Mouse (Mus musculus) 3134 (cell line): ENCODE measurements around the gene Ceacam18.
"Not testable (repeated sequence)": the region's sequence is repeated elsewhere in the genome, so short reads cannot be mapped to it uniquely, and the experiment has no call there.

Source experiments
- DNase-seq: peaks from one replicate; pipeline ENCODE4 v3.0.0-alpha.2; 2011; ENCODE audit warnings: low spot score; ENCODE audit not compliant: insufficient read length; ENCODE audit errors: extremely low read depth

The Ceacam18 gene

GRCm38 (mm10) chr7:43667221-43667620 is 32.7 kb downstream of the Ceacam18 start:
- DNase-seq, result not testable (repeated sequence)

- no peak for DNase-seq
These were observed 34.1 kb downstream of the Ceacam18 start for GRCm38 (mm10) chr7:43668582-43668981.

GRCm38 (mm10) chr7:43671064-43671808 is 36.7 kb downstream of the Ceacam18 start:
- DNase-seq, result no peak

- peak; percentile 87 for DNase-seq
These were observed 37.5 kb downstream of the Ceacam18 start, which contains the start of gene Ctu1 for GRCm38 (mm10) chr7:43671809-43672580. Gene Ctu1, plus strand, starts transcription at chr7:43672016.

- no peak for DNase-seq
These were observed 38.2 kb downstream of the Ceacam18 start for GRCm38 (mm10) chr7:43672581-43673260.

- peak; percentile 30 for DNase-seq
These were observed 40.6 kb downstream of the Ceacam18 start for GRCm38 (mm10) chr7:43675091-43675490.

GRCm38 (mm10) chr7:43678517-43678916 is 44.0 kb downstream of the Ceacam18 start:
- no peak for DNase-seq

- DNase-seq, result no peak
These were observed 46.5 kb downstream of the Ceacam18 start for GRCm38 (mm10) chr7:43680960-43681359.

GRCm38 (mm10) chr7:43682511-43682910 is 48.0 kb downstream of the Ceacam18 start:
- DNase-seq, result not testable (repeated sequence)

- no peak for DNase-seq
These were observed 50.6 kb downstream of the Ceacam18 start for GRCm38 (mm10) chr7:43685088-43685487.

GRCm38 (mm10) chr7:43690118-43690517 is 55.6 kb downstream of the Ceacam18 start, which contains the start of gene Klk14:
Gene Klk14, plus strand, starts transcription at chr7:43690418.
- DNase-seq, result no peak
